Mouse (Mus musculus): ENCODE data around the gene Sycp1. TPM values are rescaled to one million over a fixed set of nuclear protein-coding genes. Genes with fewer than 3 reads are reported as not detected.

Sycp1 gene
- total RNA-seq (2021): under 1 TPM in 1 of 2 experiments, not detected in 1; 0.10 TPM
- polyA plus RNA-seq (2012; rRNA removed): 0.18 TPM in 1 of 2 replicates, not detected in the other
- long read RNA-seq: 0 reads

DNA sequence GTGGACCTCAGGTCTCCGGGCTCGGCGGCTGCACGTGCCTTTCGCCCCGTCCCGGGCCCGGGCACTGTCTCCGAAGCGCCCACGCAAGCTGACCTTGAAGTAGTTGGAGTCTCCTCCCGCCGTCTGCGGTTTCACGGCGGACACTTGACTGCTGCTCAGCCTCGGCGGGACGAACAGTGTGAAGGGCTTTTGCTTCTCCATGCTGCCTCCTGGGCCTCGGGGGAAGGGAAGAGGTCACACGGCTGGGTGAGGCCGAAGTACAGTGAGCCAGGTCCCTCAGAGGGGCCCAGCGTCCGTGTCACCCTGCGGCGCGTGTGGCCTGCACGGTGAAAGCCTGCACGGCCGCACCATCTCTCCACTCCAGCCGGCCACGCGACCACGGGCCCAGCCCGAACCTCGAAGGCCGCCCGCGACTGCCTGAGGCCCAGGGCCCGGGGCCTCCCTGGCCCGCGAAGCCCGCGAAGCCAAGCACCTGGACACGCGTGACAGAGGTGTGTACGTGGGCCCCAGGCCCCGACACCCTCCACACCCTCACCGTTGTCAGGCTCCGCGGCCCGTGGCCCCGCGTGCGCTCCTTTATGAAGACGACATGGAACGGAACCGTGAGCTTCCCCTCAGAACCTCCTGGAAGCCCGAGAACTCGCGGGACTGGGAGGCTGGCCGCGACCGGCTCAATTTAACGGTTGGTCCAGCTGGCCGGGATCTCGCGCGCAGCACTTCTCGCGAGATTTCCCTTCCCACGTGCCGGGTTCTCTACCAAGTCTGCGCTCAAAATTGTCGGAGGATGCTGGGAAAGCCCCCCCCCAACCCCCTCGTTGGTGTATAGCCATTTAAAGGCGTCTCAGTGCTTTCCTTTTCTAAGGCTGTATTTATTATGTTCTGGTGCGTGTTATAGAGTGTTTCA, at the start of gene Sycp1:
Sycp1 (minus strand) TSS at position 650 of the 904 bp plus-strand sequence.
- no peaks in the 10 kb centered on the region for H3K79me2 ChIP-seq (replicated peaks; ENCODE audit: control insufficient read depth, insufficient read depth, low read length)
- H3K36me3 ChIP-seq (ENCODE audit: control insufficient read depth, insufficient read depth, low read length): no peaks in the 10 kb centered on the region
- intact Hi-C loops (cut with DNase I): no loop called here
- H3K4me1 ChIP-seq (ENCODE audit: control insufficient read depth, insufficient read depth, low read length): no peaks in the 10 kb centered on the region
- H3K9ac ChIP-seq (ENCODE audit: low read depth, low read length): no peak within 1 kb of the TSS
- H3K27ac ChIP-seq: no peak within 1 kb of the TSS
- no peaks in the 10 kb centered on the region for H3K27me3 ChIP-seq (ENCODE audit: control insufficient read depth, insufficient read depth, low read length)
- no peak within 1 kb of the TSS for H3K4me3 ChIP-seq
- WGBS: 92% methylated on average over 78 of the region's 78 CpGs
- no peak for DNase-seq
- TF ChIP-seq EP300 (IDR thresholded peaks at IDR 0.05; ENCODE audit: insufficient read depth, low read depth, low read length) (no peak), CTCF (IDR thresholded peaks at IDR 0.05) (no peak), POLR2A (IDR thresholded peaks at IDR 0.05; ENCODE audit: insufficient read depth, low read depth, low read length) (no peak)

GRCm38 (mm10) chr3:102980349-102980736, 44.4 kb upstream of the Sycp1 start:
- no peaks in the 10 kb centered on the region for H3K4me1 ChIP-seq (ENCODE audit: control insufficient read depth, insufficient read depth, low read length)
- no peak overlapping the region for H3K4me3 ChIP-seq
- intact Hi-C loops (cut with DNase I): no loop called here
- no peaks in the 10 kb centered on the region for H3K27me3 ChIP-seq (ENCODE audit: control insufficient read depth, insufficient read depth, low read length)
- no peak overlapping the region for H3K9ac ChIP-seq (ENCODE audit: low read depth, low read length)
- no peak for DNase-seq
- no peaks in the 10 kb centered on the region for H3K79me2 ChIP-seq (replicated peaks; ENCODE audit: control insufficient read depth, insufficient read depth, low read length)
- TF ChIP-seq EP300 (IDR thresholded peaks at IDR 0.05; ENCODE audit: insufficient read depth, low read depth, low read length) (no peak), CTCF (IDR thresholded peaks at IDR 0.05) (no peak), POLR2A (IDR thresholded peaks at IDR 0.05; ENCODE audit: insufficient read depth, low read depth, low read length) (no peak)
- WGBS: 60% methylated on average over 3 of the region's 3 CpGs
- no peak overlapping the region for H3K27ac ChIP-seq
- no peaks in the 10 kb centered on the region for H3K36me3 ChIP-seq (ENCODE audit: control insufficient read depth, insufficient read depth, low read length)

- Histone ChIP-seq H3K36me3 (ENCODE audit: control insufficient read depth, insufficient read depth, low read length) (no peaks in the 10 kb centered on the region), H3K27ac (no peak overlapping the region), H3K4me3 (no peak overlapping the region), H3K4me1 (ENCODE audit: control insufficient read depth, insufficient read depth, low read length) (no peaks in the 10 kb centered on the region), H3K27me3 (ENCODE audit: control insufficient read depth, insufficient read depth, low read length) (no peaks in the 10 kb centered on the region), H3K9ac (ENCODE audit: low read depth, low read length) (no peak overlapping the region), H3K79me2 (replicated peaks; ENCODE audit: control insufficient read depth, insufficient read depth, low read length) (no peaks in the 10 kb centered on the region)
- no peak for DNase-seq
- intact Hi-C loops (cut with DNase I): no loop called here
- TF ChIP-seq EP300 (IDR thresholded peaks at IDR 0.05; ENCODE audit: insufficient read depth, low read depth, low read length) (no peak), CTCF (IDR thresholded peaks at IDR 0.05) (no peak), POLR2A (IDR thresholded peaks at IDR 0.05; ENCODE audit: insufficient read depth, low read depth, low read length) (no peak)
- WGBS: 45% methylated on average over 10 of the region's 10 CpGs
These were observed 43.8 kb upstream of the Sycp1 start for GRCm38 (mm10) chr3:102979550-102980348.

DNA sequence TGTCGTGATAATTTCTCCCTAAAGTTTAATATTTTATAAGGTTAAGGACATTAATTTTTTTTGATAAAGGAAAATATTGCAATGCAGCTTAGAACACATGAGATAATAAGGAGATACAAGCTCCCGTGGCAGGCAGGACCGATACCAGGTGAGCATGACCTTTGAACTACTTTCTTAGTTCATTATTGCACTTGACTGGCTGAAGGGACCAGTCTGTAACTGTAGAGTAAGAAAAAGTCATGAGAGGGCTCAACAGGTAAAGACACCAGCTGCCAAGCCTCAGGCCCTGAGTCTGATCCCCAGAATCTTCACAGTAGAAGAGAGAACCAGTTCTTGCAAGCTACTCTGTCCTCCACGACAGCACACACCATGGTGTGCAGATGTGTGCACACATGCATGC, 41.0 kb upstream of the Sycp1 start:
- no peaks in the 10 kb centered on the region for H3K4me1 ChIP-seq (ENCODE audit: control insufficient read depth, insufficient read depth, low read length)
- H3K27ac ChIP-seq: no peak overlapping the region
- WGBS: 76% methylated on average over 4 of the region's 4 CpGs
- H3K4me3 ChIP-seq: no peak overlapping the region
- no peaks in the 10 kb centered on the region for H3K36me3 ChIP-seq (ENCODE audit: control insufficient read depth, insufficient read depth, low read length)
- intact Hi-C loops (cut with DNase I): no loop called here
- no peak overlapping the region for H3K9ac ChIP-seq (ENCODE audit: low read depth, low read length)
- H3K27me3 ChIP-seq (ENCODE audit: control insufficient read depth, insufficient read depth, low read length): no peaks in the 10 kb centered on the region
- no peak for DNase-seq
- H3K79me2 ChIP-seq (replicated peaks; ENCODE audit: control insufficient read depth, insufficient read depth, low read length): no peaks in the 10 kb centered on the region
- TF ChIP-seq CTCF (IDR thresholded peaks at IDR 0.05): no peak
- TF ChIP-seq POLR2A (IDR thresholded peaks at IDR 0.05; ENCODE audit: insufficient read depth, low read depth, low read length): no peak

- TF ChIP-seq EP300 (IDR thresholded peaks at IDR 0.05; ENCODE audit: insufficient read depth, low read depth, low read length): no peak
- TF ChIP-seq POLR2A (IDR thresholded peaks at IDR 0.05; ENCODE audit: insufficient read depth, low read depth, low read length): no peak
- no peak for TF ChIP-seq CTCF (IDR thresholded peaks at IDR 0.05)
- Histone ChIP-seq H3K36me3 (ENCODE audit: control insufficient read depth, insufficient read depth, low read length) (no peaks in the 10 kb centered on the region), H3K4me3 (no peak overlapping the region), H3K27me3 (ENCODE audit: control insufficient read depth, insufficient read depth, low read length) (no peaks in the 10 kb centered on the region), H3K27ac (no peak overlapping the region), H3K79me2 (replicated peaks; ENCODE audit: control insufficient read depth, insufficient read depth, low read length) (no peaks in the 10 kb centered on the region), H3K9ac (ENCODE audit: low read depth, low read length) (no peak overlapping the region), H3K4me1 (ENCODE audit: control insufficient read depth, insufficient read depth, low read length) (no peaks in the 10 kb centered on the region)
- 68% methylated on average over 3 of the region's 3 CpGs for WGBS
- intact Hi-C loops (cut with DNase I): no loop called here
- DNase-seq: no peak
These were observed 34.6 kb upstream of the Sycp1 start for GRCm38 (mm10) chr3:102970508-102970907.

Measured in heart, adult 2 months (tissue).